Mouse (Mus musculus) CH12.LX (cell line): Measurements from ENCODE around the gene Ercc8. TPM values are rescaled to one million over a fixed set of nuclear protein-coding genes. Genes with fewer than 3 reads are reported as not detected.

ENCODE experiments used
- DNase-seq: peaks from one replicate; pipeline ENCODE4 v3.0.0-alpha.2; 2013; ENCODE audit errors: extremely low read depth
- H3K27ac ChIP-seq: 2 replicates; pipeline ENCODE4 v1.5.1; 2012; ENCODE audit warnings: low read depth, mild to moderate bottlenecking, control low read depth, moderate library complexity; ENCODE audit not compliant: insufficient read depth
- H3K27me3 ChIP-seq: replicated peaks from 2 replicates; pipeline ENCODE3; 2012; ENCODE audit warnings: inconsistent platforms
- H3K36me3 ChIP-seq, 2 experiments: replicated peaks in 1 of 2; 2 replicates each; pipeline versions ENCODE3 to v1.6.1; 2012; ENCODE audit warnings: inconsistent platforms in 1 of 2, low read length in 1 of 2, mild to moderate bottlenecking in 1 of 2, mixed read lengths in 1 of 2, moderate library complexity in 1 of 2; ENCODE audit not compliant: control insufficient read depth in 1 of 2, insufficient read depth in 1 of 2
- H3K4me1 ChIP-seq, 2 experiments: 2 replicates each; pipeline ENCODE4 v1.6.1; 2012; ENCODE audit warnings: inconsistent platforms in 1 of 2, moderate library complexity in 1 of 2; ENCODE audit not compliant: insufficient read depth in 2 of 2, control insufficient read depth in 1 of 2
- H3K4me2 ChIP-seq: 2 replicates; pipeline ENCODE4 v1.6.1; 2012; ENCODE audit warnings: low read depth, mild to moderate bottlenecking, control low read depth; ENCODE audit not compliant: poor library complexity, insufficient read depth, severe bottlenecking
- H3K4me3 ChIP-seq, 3 experiments: fragments of 150-350 bp in 1 of 3; sonication (generic) in 1 of 3; replicated peaks in 1 of 3; 2 replicates each; pipeline versions ENCODE3 to v1.5.1; 2011 to 2012; ENCODE audit warnings: low read depth in 2 of 3, low read length in 2 of 3, mild to moderate bottlenecking in 2 of 3, moderate library complexity in 2 of 3, control low read depth in 1 of 3, improper control_type of control experiment in 1 of 3, inconsistent platforms in 1 of 3, mixed read lengths in 1 of 3; ENCODE audit not compliant: poor library complexity in 1 of 3
- H3K79me2 ChIP-seq: replicated peaks from 2 replicates; pipeline ENCODE4 v1.6.1; 2012; ENCODE audit warnings: mild to moderate bottlenecking, moderate library complexity; ENCODE audit not compliant: control insufficient read depth, poor library complexity, insufficient read depth, severe bottlenecking; ENCODE audit errors: extremely low read depth
- H3K9ac ChIP-seq: 2 replicates; pipeline ENCODE4 v1.6.1; 2012; ENCODE audit warnings: low read depth, mild to moderate bottlenecking, control low read depth, moderate library complexity; ENCODE audit not compliant: insufficient read depth
- H3K9me3 ChIP-seq: replicated peaks from 2 replicates; pipeline ENCODE3; 2012; ENCODE audit warnings: low read length, inconsistent platforms, mixed read lengths
- CHD1 ChIP-seq: IDR thresholded peaks from 2 replicates; pipeline ENCODE4 v1.6.1; 2012; ENCODE audit warnings: low read depth, low read length, improper control_type of control experiment, inconsistent platforms
- E2F4 ChIP-seq: IDR thresholded peaks from 2 replicates; pipeline ENCODE4 v1.6.1; 2011; ENCODE audit warnings: low read depth, low read length, improper control_type of control experiment; ENCODE audit not compliant: insufficient replicate concordance
- ELF1 ChIP-seq: IDR thresholded peaks from 2 replicates; pipeline ENCODE4 v1.6.1; 2014; ENCODE audit warnings: low read depth, mild to moderate bottlenecking, inconsistent platforms, low read length, improper control_type of control experiment
- GABPA ChIP-seq: IDR thresholded peaks from 2 replicates; pipeline ENCODE4 v1.6.1; 2012; ENCODE audit warnings: low read depth, low read length, improper control_type of control experiment, inconsistent platforms; ENCODE audit not compliant: insufficient replicate concordance
- HCFC1 ChIP-seq: IDR thresholded peaks from 2 replicates; pipeline ENCODE4 v1.6.1; 2012; ENCODE audit warnings: low read depth, mild to moderate bottlenecking, inconsistent platforms, low read length, improper control_type of control experiment
- IRF4 ChIP-seq: IDR thresholded peaks from 2 replicates; pipeline ENCODE4 v1.6.1; 2014; ENCODE audit warnings: low read depth, mild to moderate bottlenecking, inconsistent platforms, low read length, improper control_type of control experiment
- JUN ChIP-seq: IDR thresholded peaks from 2 replicates; pipeline ENCODE4 v1.6.1; 2011; ENCODE audit warnings: low read depth, mild to moderate bottlenecking, low read length, improper control_type of control experiment, moderate library complexity; ENCODE audit not compliant: insufficient read depth
- MAZ ChIP-seq: IDR thresholded peaks from 2 replicates; pipeline ENCODE4 v1.6.1; 2012; ENCODE audit warnings: low read depth, mild to moderate bottlenecking, inconsistent platforms, low read length, improper control_type of control experiment, moderate library complexity
- MXI1 ChIP-seq: IDR thresholded peaks from 2 replicates; pipeline ENCODE4 v1.6.1; 2011; ENCODE audit warnings: mild to moderate bottlenecking, low read depth, low read length, improper control_type of control experiment
- MYC ChIP-seq: IDR thresholded peaks from 2 replicates; pipeline ENCODE4 v1.6.1; 2011; ENCODE audit warnings: low read depth, mild to moderate bottlenecking, improper control_type of control experiment, low read length
- NELFE ChIP-seq: IDR thresholded peaks from 2 replicates; pipeline ENCODE4 v1.6.1; 2011; ENCODE audit warnings: low read depth, low read length, improper control_type of control experiment
- PAX5 ChIP-seq: IDR thresholded peaks from 2 replicates; pipeline ENCODE4 v1.6.1; 2012; ENCODE audit warnings: low read length, inconsistent platforms, mixed read lengths
- RCOR1 ChIP-seq: conservative IDR thresholded peaks from 2 replicates; pipeline ENCODE4 v1.6.1; 2012; ENCODE audit warnings: low read depth, mild to moderate bottlenecking, inconsistent platforms, low read length, improper control_type of control experiment
- TBP ChIP-seq: conservative IDR thresholded peaks from 2 replicates; pipeline ENCODE4 v1.6.1; 2011; ENCODE audit warnings: low read depth, low read length, improper control_type of control experiment
- USF1 ChIP-seq: IDR thresholded peaks from 2 replicates; pipeline ENCODE4 v1.6.1; 2014; ENCODE audit warnings: low read depth, mild to moderate bottlenecking, inconsistent platforms, low read length, improper control_type of control experiment
- ZMIZ1 ChIP-seq: IDR thresholded peaks from 2 replicates; pipeline ENCODE4 v1.6.1; 2012; ENCODE audit warnings: low read depth, mild to moderate bottlenecking, inconsistent platforms, low read length, improper control_type of control experiment
- ZNF384 ChIP-seq: IDR thresholded peaks from 2 replicates; pipeline ENCODE4 v1.6.1; 2012; ENCODE audit warnings: low read depth, low read length, improper control_type of control experiment, inconsistent platforms
- dilution Hi-C: fragments of 300-500 bp; cut with MboI; formaldehyde crosslinking; loops from 2 replicates; pipeline ENCODE4 v1.14.3; 2020; ENCODE audit warnings: low sequenced_read_pairs; ENCODE audit not compliant: extremely low pct_unique_long_range_greater_than_20kb, extremely low pct_ligation_motif_present
- in situ Hi-C: fragments of 300-500 bp; cut with MboI; formaldehyde crosslinking; loops from 3 replicates; pipeline ENCODE4 v1.14.3; 2019; ENCODE audit warnings: low sequenced_read_pairs, low pct_ligation_motif_present, low pct_unique_long_range_greater_than_20kb, mixed read lengths
- polyA plus RNA-seq: library from polyadenylated mRNA; unstranded; fragments of >175 nt; gene quantifications from 2 replicates; pipeline ENCODE4 v1.2.1, GENCODE M21; 2012; ENCODE audit warnings: low read depth; ENCODE audit not compliant: insufficient read length
- total RNA-seq, 2 experiments: library from RNA; depleted of rRNA; stranded (reverse); fragments of 300-350 nt in 1 of 2; fragments of >200 nt in 1 of 2; gene quantifications; 2 replicates each; pipeline ENCODE4 v1.2.3; 2012 to 2014

The Ercc8 gene
- total and polyA plus RNA-seq, 3 experiments = 20.0 to 29.4 (median 20.7) TPM

DNA sequence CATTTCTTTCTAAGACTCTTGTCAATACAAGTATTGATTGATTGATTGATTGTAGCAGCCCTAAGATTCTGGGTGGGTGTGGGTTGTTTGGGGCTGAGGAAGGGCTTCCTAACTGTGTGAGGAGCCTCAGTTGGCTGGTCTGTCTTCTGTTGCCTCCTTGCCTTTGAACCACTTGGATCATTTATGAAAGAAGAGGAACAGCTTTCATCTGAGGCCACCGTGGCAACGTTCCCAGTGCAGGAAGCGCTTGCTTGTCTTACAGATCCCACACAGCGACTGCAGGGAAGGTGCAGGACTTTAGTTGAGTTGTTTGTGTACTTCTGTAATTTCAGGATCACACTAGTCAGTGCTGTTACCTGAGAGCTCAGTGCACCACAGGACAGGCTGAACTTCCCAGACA, 81.5 kb downstream of the Ercc8 start:
- Histone ChIP-seq H3K79me2 (no peaks in the 10 kb centered on the region), H3K36me3 (peaks cover 0 to 6% of the 10 kb centered on the region in 2 experiments), H3K4me2 (no peak overlapping the region), H3K9ac (no peak overlapping the region), H3K4me1 (peaks cover 0 to 10% of the 10 kb centered on the region in 2 experiments; a peak in 2 of 4 replicates), H3K9me3 (no peaks in the 10 kb centered on the region), H3K4me3 (no peak overlapping the region), H3K27me3 (no peaks in the 10 kb centered on the region), H3K27ac (no peak overlapping the region)
- in situ Hi-C loops (no loop called here), dilution Hi-C loops (no loop called here)
- TF ChIP-seq HCFC1 (no peak), NELFE (no peak), RCOR1 (no peak), ZMIZ1 (no peak), MXI1 (no peak), E2F4 (no peak), IRF4 (no peak), MYC (no peak), PAX5 (no peak), JUN (no peak), ELF1 (no peak), GABPA (no peak), TBP (no peak)
- DNase-seq = no peak

DNA sequence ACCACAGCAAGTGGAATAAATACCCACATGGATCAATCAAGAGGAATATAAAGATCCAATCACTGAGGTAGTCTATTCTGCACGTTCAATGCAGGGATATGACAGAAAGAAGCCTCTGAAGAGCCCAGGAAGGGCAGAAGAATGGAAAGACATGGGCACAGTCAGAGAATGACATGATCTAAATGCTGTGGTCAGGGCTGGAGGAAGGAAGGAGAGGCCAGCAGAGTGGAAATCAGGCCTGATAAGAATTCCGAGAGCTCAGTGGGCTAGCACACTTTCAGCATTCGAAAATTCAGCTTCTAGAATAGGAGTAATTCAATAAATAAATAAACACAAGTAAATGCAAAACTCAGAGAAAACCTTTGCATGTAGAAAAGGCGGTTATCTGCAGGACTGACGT, 83.2 kb downstream of the Ercc8 start:
- Histone ChIP-seq H3K79me2 (no peaks in the 10 kb centered on the region), H3K4me3 (no peak overlapping the region), H3K9ac (no peak overlapping the region), H3K27ac (no peak overlapping the region), H3K4me2 (no peak overlapping the region), H3K36me3 (peaks cover 0 to 6% of the 10 kb centered on the region in 2 experiments), H3K4me1 (peaks cover 0 to 16% of the 10 kb centered on the region in 2 experiments; a peak in 2 of 4 replicates), H3K27me3 (no peaks in the 10 kb centered on the region), H3K9me3 (no peaks in the 10 kb centered on the region)
- dilution Hi-C loops = no loop called here
- DNase-seq = no peak
- TF ChIP-seq USF1 (no peak), CHD1 (no peak), TBP (no peak), ZNF384 (no peak), MAZ (no peak), PAX5 (no peak), ZMIZ1 (no peak)
- in situ Hi-C loops = no loop called here

Other genes starting within 250 kb of the Ercc8 start
- gene Smim15, start 114.3 kb upstream of the Ercc8 start, total RNA-seq (2012; rRNA removed) = 32.8 and 38.6 TPM in 2 replicates
- gene Smim15, start 114.3 kb upstream of the Ercc8 start, total RNA-seq (2014; rRNA removed) = 114 and 133 TPM in 2 replicates
- 62.8 and 69.2 TPM in 2 replicates for gene Smim15, start 114.3 kb upstream of the Ercc8 start, polyA plus RNA-seq
- 51.2 and 65.9 TPM in 2 replicates for gene Ndufaf2, start 108 bp upstream of the Ercc8 start, total RNA-seq (2012; rRNA removed)
- gene Ndufaf2, start 108 bp upstream of the Ercc8 start, total RNA-seq (2014; rRNA removed) = 37.1 and 55.3 TPM in 2 replicates
- 117 and 161 TPM in 2 replicates for gene Ndufaf2, start 108 bp upstream of the Ercc8 start, polyA plus RNA-seq
- gene Elovl7, start 55.7 kb downstream of the Ercc8 start, total RNA-seq (2012; rRNA removed) = 4.4 and 5.3 TPM in 2 replicates
- gene Elovl7, start 55.7 kb downstream of the Ercc8 start, total RNA-seq (2014; rRNA removed) = 8.3 and 8.6 TPM in 2 replicates
- 11.6 and 11.9 TPM in 2 replicates for gene Elovl7, start 55.7 kb downstream of the Ercc8 start, polyA plus RNA-seq
- 11.1 and 12.8 TPM in 2 replicates for gene Depdc1b, start 157.6 kb downstream of the Ercc8 start, total RNA-seq (2012; rRNA removed)
- 16.3 and 17.8 TPM in 2 replicates for gene Depdc1b, start 157.6 kb downstream of the Ercc8 start, total RNA-seq (2014; rRNA removed)
- 13.8 and 15.7 TPM in 2 replicates for gene Depdc1b, start 157.6 kb downstream of the Ercc8 start, polyA plus RNA-seq